Mouse (Mus musculus): ENCODE measurements around the gene Qsox2.

DNA sequence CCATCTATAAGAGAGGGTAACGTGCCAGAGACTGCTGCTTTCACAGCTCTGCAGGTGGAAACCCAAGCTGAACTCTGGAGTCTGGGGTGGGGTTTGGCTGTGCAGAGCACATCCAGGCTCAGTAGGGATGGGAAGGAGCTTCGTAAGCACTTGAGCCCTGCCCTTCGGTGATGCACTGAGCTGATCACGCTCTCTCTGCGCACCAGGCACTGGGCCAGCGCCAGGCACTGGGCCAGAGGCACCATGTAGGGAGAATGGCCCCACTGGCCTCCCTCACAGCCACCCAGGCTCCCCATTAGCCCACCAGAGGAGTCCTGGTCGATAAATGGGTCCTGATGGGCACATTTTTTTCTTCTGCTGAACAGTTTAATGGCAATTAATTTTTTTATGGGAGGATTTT is 48.5 kb upstream of the Qsox2 start:
- TF ChIP-seq CTCF (IDR thresholded peaks at IDR 0.05; ENCODE audit: low read depth, low read length) (no peak), POLR2A (IDR thresholded peaks at IDR 0.05; ENCODE audit: insufficient read depth, low read length) (no peak), EP300 (IDR thresholded peaks at IDR 0.05; ENCODE audit: insufficient read depth, low read depth, low read length) (no peak)
